Mouse (Mus musculus) c-Kit-negative CD71-positive TER-119-positive erythroid progenitor cells, embryonic 14.5 days (primary cell): Measurements from ENCODE around the gene Tmem174.

Experiments used
- DNase-seq: peaks from one replicate; pipeline ENCODE4 v3.0.0-alpha.2; 2013; ENCODE audit warnings: low read depth, low spot score

Gene Tmem174

DNA sequence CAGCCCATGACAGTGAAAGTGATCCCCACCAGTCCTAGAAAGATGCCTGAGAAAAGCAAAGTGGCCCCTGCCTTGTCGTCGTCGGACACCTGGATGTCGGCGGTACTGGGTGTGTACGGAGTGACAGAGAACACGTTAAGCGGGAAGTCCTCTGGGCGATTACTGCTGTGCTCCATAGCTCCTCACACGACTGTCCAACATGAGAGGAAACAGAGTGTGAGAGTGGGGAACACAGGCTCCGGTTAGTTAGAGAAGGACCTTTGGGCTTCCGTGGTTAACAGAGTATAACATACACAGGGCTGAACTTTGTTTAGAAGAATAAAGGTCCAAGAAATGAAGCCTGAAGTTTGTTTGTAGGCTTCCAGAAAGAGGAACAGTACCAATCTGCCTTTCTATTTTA lies at the start of gene Tmem174:
Gene Tmem174, minus strand, starts transcription at position 266 of the 400 bp plus-strand sequence.
- DNase-seq: no peak

DNA sequence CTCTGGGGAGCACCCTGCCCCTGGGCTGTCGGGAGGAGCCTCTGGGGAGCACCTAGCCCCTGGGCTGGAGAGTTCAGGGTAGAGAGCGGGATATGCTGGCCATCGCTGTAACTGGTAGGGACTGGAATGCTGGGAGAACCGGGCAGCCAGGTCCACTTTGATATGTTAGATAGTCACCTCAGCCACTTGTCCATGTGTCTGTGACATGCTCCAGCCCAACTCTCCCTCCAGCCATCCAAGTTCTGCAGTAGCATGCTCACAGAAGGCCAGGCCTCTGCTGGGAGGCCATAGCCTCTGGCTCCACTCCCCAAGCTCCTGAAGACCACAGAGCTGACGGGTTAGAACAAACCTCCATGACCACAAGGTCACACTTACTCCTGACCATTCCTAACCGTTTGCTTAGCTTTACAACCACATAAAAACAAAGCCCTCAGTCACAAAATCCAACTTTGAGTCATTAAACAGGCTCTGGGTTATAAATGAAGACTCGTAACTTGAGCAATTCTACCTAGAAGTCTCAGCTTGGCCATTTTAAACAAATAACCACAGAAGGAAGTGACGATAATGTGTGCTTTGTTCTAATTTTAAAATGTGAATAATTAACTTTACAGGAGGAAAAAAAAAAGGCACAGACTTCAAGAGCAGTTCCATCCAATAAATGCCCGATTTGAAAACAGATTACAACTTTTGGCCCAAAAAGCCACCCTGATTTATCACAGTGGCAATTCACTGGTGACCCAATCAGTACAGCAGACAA lies 47.1 kb upstream of the Tmem174 start:
- no peak for DNase-seq

DNA sequence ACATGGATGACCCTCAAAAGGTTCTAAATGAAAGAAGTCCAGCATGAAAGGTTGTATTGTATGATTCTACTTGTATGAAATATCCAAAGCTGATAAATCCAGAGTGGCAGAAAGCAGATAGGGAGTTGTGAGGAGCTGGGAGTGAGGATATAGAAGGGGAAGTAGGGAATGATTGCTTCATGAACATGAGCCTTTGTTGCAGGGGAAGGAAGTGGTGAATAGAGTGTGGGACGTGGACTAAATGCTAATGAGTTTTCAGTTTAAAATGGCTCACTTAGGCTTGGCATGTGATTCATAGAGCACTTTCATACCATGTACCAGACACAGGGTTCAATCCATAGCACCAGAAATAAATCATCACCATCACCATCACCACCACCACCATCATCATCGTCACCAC lies 46.2 kb upstream of the Tmem174 start:
- DNase-seq: no peak

- DNase-seq: no peak
These were observed 43.4 kb upstream of the Tmem174 start for GRCm38 (mm10) chr13:98680470-98681060.

DNA sequence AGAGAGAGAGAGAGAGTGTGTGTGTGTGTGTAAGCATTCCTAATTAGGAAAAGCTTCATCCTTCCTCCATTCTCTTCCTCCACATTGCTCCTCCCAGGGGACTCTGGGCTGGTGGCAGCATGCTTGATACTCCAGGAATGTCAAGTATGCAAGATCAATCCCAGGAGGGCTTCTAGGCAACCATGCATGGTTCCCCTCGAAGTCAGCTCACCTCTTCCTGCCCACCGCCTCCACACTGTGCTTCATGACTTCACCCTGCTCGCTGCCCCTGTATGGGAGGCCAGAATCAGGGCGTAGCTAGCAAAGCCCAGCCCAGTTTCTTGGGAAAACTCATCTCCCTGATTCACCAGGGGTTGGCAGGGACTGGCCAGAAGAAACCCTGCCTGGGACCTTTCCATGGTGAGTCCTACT lies 42.4 kb upstream of the Tmem174 start:
- DNase-seq: no peak

DNA sequence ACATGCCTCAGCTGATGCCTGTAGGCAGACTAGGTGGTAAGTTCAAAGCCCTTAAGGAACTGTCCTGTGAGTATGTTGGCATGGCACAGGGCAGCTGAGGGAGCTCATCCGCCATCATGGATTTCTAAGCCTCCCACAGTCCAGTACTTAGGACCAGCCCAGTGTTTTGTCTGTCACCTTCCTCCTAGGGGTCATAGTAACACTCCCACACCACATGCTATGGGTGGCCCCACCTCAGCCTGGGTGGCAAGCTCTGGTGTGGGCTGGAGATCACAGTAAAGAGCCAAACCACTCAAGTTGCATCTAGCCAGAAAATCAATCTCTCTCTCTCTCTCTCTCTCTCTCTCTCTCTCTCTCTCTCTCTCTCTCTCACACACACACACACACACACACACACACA lies 42.0 kb upstream of the Tmem174 start:
- DNase-seq: no peak

GRCm38 (mm10) chr13:98673922-98674321 lies 36.7 kb upstream of the Tmem174 start:
- DNase-seq: no peak

DNA sequence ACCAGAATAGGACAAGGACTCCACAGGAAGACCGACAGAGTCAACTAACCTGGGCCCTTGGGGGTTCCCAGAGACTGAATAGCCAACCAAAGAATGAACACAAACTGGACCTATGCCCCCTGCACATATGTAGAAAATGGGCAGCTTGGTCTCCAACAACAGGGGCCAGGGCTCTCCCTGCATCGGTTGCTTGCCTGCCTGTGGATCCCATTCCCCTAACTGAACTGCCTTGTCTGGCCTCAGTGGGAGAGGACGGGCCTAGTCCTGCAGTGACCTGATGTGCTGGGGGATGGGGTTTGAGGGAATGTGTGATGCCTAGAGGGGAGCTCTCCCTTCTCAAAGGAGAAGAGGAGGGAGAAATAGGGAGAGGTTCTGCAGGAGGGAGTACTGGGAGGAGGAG lies 32.1 kb upstream of the Tmem174 start:
- DNase-seq: no peak

GRCm38 (mm10) chr13:98667316-98667715 lies 30.1 kb upstream of the Tmem174 start:
- DNase-seq: no peak

GRCm38 (mm10) chr13:98665240-98665639 lies 28.0 kb upstream of the Tmem174 start:
- DNase-seq: no peak

DNA sequence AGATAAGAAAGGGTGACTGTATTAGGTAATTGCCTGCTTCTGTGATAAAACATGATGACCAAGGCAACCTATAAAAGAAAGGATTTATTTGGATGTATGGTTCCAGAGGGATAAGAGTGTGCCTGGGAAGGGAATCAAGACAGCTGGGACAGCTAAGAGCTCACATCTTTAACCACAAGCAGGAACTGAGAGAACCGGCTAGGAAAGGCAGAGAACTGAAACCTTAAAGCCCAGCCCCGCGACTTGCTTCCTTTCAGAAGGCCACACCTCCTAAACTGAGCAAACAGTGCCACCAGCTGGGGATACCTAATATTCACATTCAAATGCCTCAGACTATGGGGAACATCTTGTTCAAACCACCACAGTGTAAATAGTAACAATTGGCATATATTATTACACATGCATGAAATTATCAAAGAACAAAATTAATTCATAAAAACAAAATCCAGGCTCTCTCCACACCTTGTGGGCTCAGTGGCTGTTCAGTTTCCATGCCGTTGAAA lies 25.0 kb upstream of the Tmem174 start:
- no peak for DNase-seq

- DNase-seq: no peak
These were observed 18.8 kb upstream of the Tmem174 start for GRCm38 (mm10) chr13:98656034-98656471.

- no peak for DNase-seq
These were observed 18.1 kb upstream of the Tmem174 start for GRCm38 (mm10) chr13:98655346-98655745.

DNA sequence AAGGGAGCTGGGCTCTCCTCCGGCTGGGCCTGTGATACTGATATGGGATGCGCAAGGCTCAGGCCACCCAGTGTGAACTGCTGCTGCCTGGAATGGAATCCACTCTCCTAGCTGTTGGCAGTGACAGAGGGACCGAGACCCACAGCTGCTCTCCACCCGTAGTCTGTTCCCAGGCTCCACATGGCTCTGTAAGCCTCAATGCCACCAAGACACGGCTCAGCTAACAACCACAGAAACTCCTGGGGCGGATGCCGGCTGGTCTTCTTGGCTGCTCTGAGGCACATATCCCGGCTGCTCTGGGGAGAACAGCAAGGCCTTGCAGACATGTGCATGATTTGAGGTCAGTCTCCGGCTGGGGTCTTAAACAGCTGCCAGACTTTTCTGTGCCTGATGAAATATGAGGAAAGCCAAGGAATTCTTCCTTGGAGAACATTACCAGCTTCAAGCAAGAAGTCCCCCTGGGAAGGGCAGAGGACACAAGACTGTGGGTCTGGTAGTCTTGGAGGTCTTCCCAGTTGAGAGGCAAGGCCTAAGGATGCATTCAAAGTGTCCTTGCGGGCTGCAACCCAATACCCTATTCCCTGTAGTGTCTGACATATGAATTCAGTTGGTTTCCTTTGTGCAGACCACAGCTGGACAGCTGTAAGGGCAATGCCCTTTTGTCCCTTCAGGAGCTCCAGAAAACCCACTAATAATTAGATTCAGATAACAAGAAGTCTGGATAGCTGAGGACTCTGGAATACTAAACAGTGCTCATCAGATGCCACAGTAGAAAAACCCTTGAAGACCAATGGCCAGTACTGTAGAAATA lies 17.1 kb upstream of the Tmem174 start:
- DNase-seq: no peak

DNA sequence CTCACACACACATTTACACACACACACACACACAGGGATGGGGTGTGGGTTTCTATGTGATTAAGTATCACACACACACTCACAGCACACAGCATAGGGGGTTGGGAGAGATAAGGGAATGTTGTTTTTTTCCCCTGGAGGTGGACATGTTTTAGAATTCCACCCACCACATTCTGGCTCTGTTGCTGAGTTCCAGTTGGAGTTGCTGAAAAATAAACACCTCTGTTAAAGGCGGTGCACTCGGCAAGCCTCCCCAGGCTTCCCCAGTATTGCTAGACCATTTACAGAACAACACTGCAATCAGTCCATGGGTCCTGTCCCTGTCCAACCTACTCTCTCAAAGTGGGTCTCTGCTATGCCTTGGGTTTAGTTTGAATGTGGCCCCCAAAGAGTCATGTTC lies 15.0 kb upstream of the Tmem174 start:
- no peak for DNase-seq

GRCm38 (mm10) chr13:98651228-98651977 lies 14.2 kb upstream of the Tmem174 start:
- no peak for DNase-seq

- DNase-seq: no peak
These were observed 10.8 kb upstream of the Tmem174 start for GRCm38 (mm10) chr13:98647775-98648568.

- no peak for DNase-seq
These were observed 1.4 kb upstream of the Tmem174 start for GRCm38 (mm10) chr13:98638507-98639166.

DNA sequence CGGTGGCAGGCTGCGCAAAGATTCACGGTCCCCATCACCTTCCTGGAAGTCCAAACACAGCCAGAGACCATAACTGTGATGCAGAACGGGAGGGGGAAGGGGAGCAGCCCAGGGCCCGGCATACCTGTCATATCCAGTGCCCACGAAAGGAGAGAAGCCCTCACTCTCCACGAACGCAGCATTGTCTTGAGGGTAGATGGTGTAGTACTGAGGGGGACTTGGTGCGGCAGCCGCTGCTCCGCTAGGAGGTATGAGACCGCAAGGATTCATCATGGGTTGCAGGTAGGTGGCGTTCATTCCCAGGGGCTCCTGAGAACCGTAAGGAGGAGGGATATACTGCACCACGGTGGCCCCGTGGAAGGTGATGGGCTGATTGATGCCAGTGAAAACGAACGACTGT lies 639 bp downstream of the Tmem174 start:
- DNase-seq: no peak
